Mouse (Mus musculus): ENCODE measurements at regions not wholly inside any gene's neighbourhood (a gene's known extent, or its start where the extent isn't known, plus 50 kb on each side); places are given as distances from the start of the nearest gene placed in this dataset.

DNA sequence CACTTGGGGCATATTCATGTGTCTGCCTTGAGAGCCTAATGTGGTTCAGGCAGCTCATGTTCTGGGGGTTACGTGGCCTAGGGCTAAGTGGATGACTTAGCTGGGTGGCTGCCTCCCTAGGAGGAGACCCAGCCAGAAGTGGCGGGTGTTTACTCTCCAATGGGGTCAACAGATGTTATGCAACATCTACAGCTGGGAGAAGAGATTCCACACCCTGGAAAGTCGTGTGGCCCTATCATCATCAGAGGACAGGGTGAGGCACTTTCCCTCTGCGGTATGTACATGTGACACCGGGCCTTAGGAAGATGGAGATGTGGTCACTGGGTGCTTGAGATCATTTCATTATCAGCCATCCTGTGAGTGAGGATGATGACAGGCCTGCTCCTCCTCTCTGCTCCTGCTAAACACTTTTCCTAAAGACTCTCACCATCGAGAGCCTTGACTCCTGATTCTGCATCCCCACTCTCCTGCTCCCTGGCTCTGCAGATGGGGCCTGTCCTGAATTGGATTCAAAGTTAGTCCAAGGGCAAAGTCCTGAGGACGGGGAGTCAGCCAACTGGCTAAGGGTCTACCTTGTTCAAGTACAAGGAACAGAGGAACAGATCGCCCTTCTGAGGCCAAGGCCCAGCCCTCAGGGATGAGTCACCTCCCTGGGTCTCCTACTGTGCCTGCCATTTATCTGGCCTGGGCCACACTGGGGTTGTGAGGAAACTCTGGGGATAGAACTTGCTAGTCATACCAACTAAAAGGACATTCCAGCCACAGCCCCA, 99.8 kb upstream of the Cops8 start:
- H3K27me3 ChIP-seq: no peaks in the 10 kb centered on the region
- H3K27ac ChIP-seq: no peak overlapping the region
- H3K4me3 ChIP-seq (replicated peaks): no peak overlapping the region
- WGBS: 85% methylated on average over 8 of the region's 8 CpGs
- H3K4me2 ChIP-seq: no peak overlapping the region
- no peak overlapping the region for H3K9ac ChIP-seq
- peaks cover 7% of the 10 kb centered on the region for H3K4me1 ChIP-seq
- H3K9me3 ChIP-seq (replicated peaks): peaks cover 6% of the 10 kb centered on the region; the same call in 1 of the 2 replicates
- no peak for ATAC-seq (replicated peaks; ENCODE audit: low FRiP score)
- no peaks in the 10 kb centered on the region for H3K36me3 ChIP-seq

DNA sequence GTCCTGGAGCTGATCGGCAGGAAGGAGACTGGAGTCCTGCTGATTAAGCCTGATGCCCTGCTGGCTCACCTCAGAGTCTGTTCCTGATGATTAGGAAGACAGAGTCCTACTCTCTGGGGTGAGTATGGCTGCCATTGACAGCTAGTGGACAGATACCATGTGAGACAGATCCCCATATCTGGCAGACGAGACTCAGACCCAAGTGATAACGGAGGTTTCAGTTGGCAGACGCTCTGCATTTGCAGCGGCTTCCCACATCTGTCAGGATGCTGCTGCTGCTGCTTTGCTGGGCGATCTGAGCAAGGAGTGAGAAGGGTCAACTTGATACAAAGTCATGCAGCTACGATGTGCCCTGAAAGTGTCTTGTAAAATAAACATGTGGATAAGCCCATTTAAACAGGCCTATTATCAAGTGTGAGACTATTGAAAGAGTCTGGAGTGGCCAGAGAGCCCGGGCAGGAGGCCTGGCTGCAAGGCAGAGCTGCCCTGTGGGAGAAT, 98.1 kb upstream of the Cops8 start:
- Histone ChIP-seq H3K9ac (no peak overlapping the region), H3K9me3 (replicated peaks) (0 out of 2 replicates have a peak, but pooled peaks cover 2% of the 10 kb centered on the region), H3K4me1 (peaks cover 7% of the 10 kb centered on the region), H3K36me3 (no peaks in the 10 kb centered on the region), H3K4me3 (replicated peaks) (no peak overlapping the region), H3K4me2 (no peak overlapping the region), H3K27me3 (no peaks in the 10 kb centered on the region), H3K27ac (no peak overlapping the region)
- WGBS: 31% methylated on average over 8 of the region's 8 CpGs
- no peak for ATAC-seq (replicated peaks; ENCODE audit: low FRiP score)

DNA sequence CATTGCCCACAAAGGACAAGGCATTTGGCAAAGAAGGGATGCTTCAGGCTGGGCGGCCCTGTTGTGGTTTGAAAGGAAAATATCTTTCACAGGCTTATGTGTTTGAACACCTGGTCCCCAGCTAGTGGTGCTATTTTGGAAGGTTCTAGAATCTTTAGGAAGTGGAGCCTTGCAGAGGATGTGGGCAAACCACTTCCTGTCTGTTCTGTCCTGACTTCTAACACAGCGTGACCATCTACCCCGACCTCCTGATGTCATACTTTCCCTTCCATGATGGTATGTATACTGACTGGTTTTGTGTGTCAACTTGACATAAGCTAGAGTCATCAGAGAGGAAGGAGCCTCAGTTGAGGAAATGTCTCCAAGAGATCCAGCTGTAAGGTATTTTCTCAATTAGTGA, 97.2 kb upstream of the Cops8 start:
- no peak overlapping the region for H3K27ac ChIP-seq
- no peak overlapping the region for H3K4me3 ChIP-seq (replicated peaks)
- no peak for ATAC-seq (replicated peaks; ENCODE audit: low FRiP score)
- H3K9me3 ChIP-seq (replicated peaks): no peaks in the 10 kb centered on the region
- H3K9ac ChIP-seq: no peak overlapping the region
- H3K36me3 ChIP-seq: no peaks in the 10 kb centered on the region
- no peaks in the 10 kb centered on the region for H3K27me3 ChIP-seq
- peaks cover 7% of the 10 kb centered on the region for H3K4me1 ChIP-seq
- no peak overlapping the region for H3K4me2 ChIP-seq
- 79% methylated on average over 3 of the region's 3 CpGs for WGBS

DNA sequence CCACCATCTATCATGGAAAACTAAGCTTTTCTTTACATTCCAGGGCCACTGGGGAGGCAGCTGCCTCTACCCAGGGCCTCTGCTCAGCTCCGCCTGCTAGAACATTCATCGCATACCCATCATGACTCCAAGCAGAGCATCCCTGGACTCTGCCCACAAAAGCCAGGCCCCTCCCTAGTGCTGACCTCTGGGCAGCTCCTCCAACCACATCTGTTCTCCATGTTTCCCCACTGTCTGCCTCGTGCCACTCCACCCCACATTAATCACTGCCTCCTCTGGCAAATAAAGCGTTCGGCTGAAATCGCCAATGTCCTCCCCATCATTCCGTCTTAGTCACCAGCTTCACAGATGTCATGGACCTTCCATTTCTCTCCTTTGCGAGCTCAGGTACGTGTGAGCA, 96.2 kb upstream of the Cops8 start:
- peak; percentile 71 for ATAC-seq (replicated peaks; ENCODE audit: low FRiP score)
- 38% methylated on average over 9 of the region's 9 CpGs for WGBS
- no peaks in the 10 kb centered on the region for H3K9me3 ChIP-seq (replicated peaks)
- no peaks in the 10 kb centered on the region for H3K27me3 ChIP-seq
- H3K4me3 ChIP-seq (replicated peaks): no peak overlapping the region
- H3K4me1 ChIP-seq: peaks cover 7% of the 10 kb centered on the region
- no peak overlapping the region for H3K9ac ChIP-seq
- no peak overlapping the region for H3K27ac ChIP-seq
- H3K4me2 ChIP-seq: no peak overlapping the region
- H3K36me3 ChIP-seq: no peaks in the 10 kb centered on the region

DNA sequence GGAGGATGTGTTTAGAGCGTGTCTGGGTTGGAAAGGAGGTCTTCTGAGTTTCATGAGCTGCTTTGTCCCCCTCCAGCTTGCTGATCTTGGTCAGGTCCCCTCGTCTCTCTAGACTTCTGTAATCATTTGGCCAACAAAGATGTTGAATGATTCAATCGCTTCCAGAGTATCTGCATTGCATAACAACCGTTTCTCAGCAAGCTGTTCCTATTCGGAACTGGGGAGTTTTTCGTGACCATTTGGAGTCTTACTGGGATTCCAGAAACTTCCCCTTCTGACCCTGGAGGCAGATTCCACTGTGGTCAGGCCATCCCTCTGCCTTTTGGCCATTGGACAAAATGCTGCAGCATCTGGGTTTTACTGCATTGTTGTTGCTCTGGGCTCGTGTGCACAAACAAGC, 93.4 kb upstream of the Cops8 start:
- Histone ChIP-seq H3K27ac (no peak overlapping the region), H3K4me3 (replicated peaks) (no peak overlapping the region), H3K9ac (no peak overlapping the region), H3K4me2 (no peak overlapping the region), H3K9me3 (replicated peaks) (no peaks in the 10 kb centered on the region), H3K27me3 (no peaks in the 10 kb centered on the region), H3K4me1 (peaks cover 11% of the 10 kb centered on the region), H3K36me3 (no peaks in the 10 kb centered on the region)
- WGBS: 81% methylated on average over 7 of the region's 7 CpGs
- ATAC-seq (replicated peaks; ENCODE audit: low FRiP score): no peak

DNA sequence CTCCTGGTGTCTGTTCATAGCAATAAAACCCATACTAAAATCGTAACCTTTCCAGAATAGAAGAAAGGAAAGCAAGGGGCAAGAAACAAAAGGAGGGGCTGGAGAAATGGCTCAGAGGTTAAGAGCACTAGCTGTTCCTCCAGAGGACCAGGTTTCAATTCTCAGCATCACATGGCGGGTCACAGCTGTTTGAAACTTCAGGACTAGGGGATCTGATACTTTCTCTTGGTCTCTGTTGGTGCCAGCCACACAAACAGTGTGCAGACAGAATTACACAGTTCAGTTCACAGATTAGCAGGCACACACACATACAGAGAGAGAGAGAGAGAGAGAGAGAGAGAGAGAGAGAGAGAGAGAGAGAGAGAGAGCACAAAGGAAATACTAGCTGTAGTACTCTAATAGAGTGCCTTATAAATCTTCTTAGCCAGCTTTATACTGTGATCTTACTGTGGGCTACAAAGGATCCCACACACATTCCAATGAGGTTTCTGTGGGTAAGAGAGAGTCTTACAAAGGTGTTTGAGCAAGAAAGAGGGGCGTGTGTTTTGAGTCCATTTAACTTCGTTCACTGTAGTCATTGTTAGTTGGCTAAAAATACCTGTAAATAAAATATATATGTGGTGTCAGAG, 89.2 kb upstream of the Cops8 start:
- Histone ChIP-seq H3K9ac (no peak overlapping the region), H3K36me3 (no peaks in the 10 kb centered on the region), H3K4me2 (no peak overlapping the region), H3K27me3 (no peaks in the 10 kb centered on the region), H3K4me1 (peaks cover 18% of the 10 kb centered on the region), H3K4me3 (replicated peaks) (no peak overlapping the region), H3K27ac (peak overlapping the region; percentile 41; the same call in 1 of the 2 replicates), H3K9me3 (replicated peaks) (no peaks in the 10 kb centered on the region)
- ATAC-seq (replicated peaks; ENCODE audit: low FRiP score): no peak
- 44% methylated on average over 4 of the region's 4 CpGs for WGBS

DNA sequence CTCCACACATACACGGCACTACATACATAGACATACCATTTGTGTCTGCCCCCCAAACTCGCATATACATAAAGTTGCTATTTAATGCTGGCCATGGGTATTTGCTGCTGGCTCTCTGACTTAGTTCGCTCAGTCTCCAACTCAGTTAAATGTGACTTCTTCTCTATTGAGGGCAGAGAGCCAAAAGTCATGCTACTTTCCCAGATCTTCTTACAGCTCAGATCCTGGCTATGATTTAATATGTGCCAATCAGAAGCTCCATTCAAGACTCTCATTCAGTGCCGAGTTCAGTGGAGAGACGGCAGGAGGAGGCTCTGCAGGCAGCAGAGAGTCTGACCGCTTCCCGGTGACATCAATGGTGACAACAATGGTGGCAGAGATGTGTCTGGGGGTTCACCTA, 88.6 kb upstream of the Cops8 start:
- Histone ChIP-seq H3K4me1 (peaks cover 24% of the 10 kb centered on the region), H3K4me3 (replicated peaks) (no peak overlapping the region), H3K9me3 (replicated peaks) (no peaks in the 10 kb centered on the region), H3K27me3 (no peaks in the 10 kb centered on the region), H3K27ac (0 out of 2 replicates have a peak overlapping the region, but pooled peaks have one; percentile 32), H3K9ac (no peak overlapping the region), H3K36me3 (no peaks in the 10 kb centered on the region), H3K4me2 (no peak overlapping the region)
- WGBS: 85% methylated on average over 7 of the region's 7 CpGs
- no peak for ATAC-seq (replicated peaks; ENCODE audit: low FRiP score)

DNA sequence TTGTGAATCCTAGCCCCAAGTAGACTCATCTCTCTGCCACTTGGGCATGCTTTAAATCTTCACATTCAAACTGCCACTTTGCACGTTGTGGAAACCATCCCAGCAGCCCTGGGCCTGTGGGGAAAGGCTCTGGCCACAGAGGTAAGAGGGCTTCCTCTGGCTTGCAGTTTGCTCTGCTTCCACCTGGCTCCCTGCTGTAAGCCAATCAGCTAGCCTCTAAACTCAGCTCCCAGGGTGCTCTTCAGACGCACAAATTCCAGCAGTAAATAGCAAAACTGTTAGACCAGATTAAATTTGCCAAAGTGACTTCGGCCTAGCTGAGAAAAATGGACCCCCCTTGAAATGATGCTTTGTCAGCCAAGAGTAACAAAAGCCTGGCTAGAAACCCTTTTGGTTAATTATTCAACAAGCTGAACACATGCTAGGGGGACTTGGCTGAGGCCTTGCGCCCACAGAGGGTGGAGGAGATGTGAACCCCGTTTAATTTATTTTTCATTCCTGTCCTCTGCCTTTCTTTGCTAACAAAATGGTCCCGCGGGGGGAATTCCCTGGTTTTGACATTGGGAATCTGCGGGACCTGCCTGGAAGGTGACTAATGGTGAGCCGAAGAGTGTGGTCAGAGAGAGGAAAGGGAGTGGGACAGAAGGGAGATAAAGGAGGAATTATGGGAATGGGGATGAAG, 84.1 kb upstream of the Cops8 start:
- Histone ChIP-seq H3K9me3 (replicated peaks) (no peaks in the 10 kb centered on the region), H3K4me2 (no peak overlapping the region), H3K4me3 (replicated peaks) (no peak overlapping the region), H3K27me3 (no peaks in the 10 kb centered on the region), H3K9ac (no peak overlapping the region), H3K36me3 (no peaks in the 10 kb centered on the region), H3K27ac (peak overlapping the region; percentile 72), H3K4me1 (peaks cover 31% of the 10 kb centered on the region)
- peak; percentile 67 for ATAC-seq (replicated peaks; ENCODE audit: low FRiP score)
- 47% methylated on average over 9 of the region's 9 CpGs for WGBS

DNA sequence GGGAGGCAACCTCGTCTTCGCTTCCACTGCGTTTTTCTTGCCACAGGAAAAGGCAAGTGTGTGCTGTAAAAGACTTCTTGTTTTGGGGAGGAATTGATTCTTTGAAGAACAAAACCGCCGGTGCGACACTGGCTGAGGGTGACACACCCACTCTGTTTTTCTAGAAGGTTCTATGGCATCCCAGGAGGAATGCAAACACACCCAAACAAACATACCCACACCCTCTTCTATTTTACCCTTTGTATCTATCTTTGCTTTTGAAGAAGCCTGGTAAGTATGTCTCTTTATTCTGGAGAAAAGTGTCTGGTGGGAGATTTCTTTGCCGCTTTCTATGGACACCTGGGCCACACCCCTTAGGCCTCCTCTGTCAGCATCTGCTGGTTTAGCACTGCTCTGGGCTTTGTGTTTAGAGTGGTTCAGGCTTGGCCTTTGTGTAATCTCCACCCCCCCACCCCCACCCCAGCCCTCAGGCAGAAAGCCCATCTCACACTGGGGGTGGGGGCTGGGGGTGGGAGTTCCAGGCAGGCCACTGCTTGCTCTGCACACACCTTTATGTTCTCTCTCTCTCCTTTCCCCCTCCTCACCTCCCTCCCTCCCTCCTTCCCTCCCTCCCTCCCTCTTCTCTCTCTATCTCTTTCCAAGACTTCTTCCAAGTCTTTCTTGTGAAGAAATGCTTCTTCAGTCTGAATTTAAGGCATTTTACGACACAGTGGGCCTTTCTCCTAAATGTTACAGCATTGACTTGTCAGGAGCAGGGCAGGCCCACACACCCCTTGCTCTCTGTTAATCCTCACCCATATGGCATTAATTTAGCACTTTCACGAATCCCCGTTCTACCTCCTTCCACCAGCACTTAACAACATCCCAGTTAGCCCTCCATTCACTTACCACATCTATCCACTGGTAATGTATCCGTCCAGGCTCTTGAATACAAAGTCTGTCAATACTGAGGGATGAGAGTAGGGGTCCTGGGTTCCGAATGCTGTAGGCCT, 83.2 kb upstream of the Cops8 start:
- no peak overlapping the region for H3K4me3 ChIP-seq (replicated peaks)

DNA sequence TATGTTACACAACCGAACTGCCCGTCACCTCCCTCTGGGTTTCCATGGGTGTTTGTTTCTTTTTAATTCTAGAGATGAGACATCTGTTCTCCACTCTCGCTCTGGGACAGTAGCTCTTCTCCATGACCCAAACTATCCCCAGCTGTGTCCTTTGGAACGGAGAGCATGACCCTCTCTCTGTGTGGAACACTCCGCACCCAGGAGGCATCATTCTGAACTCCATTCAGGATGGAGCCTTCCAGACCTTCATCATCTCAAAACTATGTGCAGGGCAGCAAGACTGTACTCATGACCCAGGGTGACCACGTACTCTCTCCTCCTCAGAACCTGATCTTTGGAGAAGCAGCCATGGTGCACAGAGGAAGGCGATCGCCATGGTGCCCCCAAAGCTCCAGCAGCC, 80.5 kb upstream of the Cops8 start:
- WGBS: 75% methylated on average over 8 of the region's 8 CpGs

More for the DNA sequence above, 83.2 kb upstream of the Cops8 start:
- H3K4me2 ChIP-seq: no peak overlapping the region
- WGBS: 65% methylated on average over 12 of the region's 12 CpGs
- no peaks in the 10 kb centered on the region for H3K36me3 ChIP-seq
- peaks cover 31% of the 10 kb centered on the region for H3K4me1 ChIP-seq
- no peak overlapping the region for H3K9ac ChIP-seq
- H3K27ac ChIP-seq: peak overlapping the region; percentile 72
- ATAC-seq (replicated peaks; ENCODE audit: low FRiP score): no peak
- H3K9me3 ChIP-seq (replicated peaks): no peaks in the 10 kb centered on the region
- no peaks in the 10 kb centered on the region for H3K27me3 ChIP-seq

DNA sequence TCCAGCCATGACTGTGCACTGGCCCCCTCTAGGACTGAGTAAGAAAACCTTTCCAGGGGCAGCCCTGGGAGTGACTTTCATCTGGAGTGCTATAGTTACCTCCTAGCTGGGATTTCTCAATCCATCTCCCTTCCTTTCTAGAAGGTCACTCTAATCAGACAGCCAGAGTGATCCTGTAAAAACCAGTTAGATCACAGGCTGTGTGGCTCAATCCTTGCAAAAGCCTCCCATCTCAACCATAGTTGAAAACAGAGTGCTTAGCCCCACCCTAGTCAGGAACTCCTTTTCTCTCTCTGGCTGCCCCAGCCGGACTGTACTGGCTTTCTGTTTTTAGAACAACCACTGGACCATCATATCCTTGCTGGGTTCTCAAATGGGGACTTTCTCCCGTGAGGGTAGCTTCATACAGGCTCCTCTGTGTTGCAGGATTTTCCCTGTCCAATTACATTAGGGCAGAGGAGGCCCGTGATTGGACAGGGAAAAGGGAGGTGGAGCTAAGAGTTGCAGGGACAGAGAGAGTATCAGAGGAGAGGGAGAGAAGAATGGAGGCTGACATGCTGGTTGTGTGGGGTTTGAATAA, 78.0 kb upstream of the Cops8 start:
- no peak overlapping the region for H3K9ac ChIP-seq
- no peak overlapping the region for H3K4me2 ChIP-seq
- H3K27ac ChIP-seq: no peak overlapping the region
- H3K36me3 ChIP-seq: no peaks in the 10 kb centered on the region
- H3K9me3 ChIP-seq (replicated peaks): no peaks in the 10 kb centered on the region
- WGBS: 34% methylated on average over 3 of the region's 3 CpGs
- peaks cover 10% of the 10 kb centered on the region; the same call in 1 of the 2 replicates for H3K4me1 ChIP-seq
- no peak overlapping the region for H3K4me3 ChIP-seq (replicated peaks)
- H3K27me3 ChIP-seq: no peaks in the 10 kb centered on the region
- no peak for ATAC-seq (replicated peaks; ENCODE audit: low FRiP score)

More for the DNA sequence above, 80.5 kb upstream of the Cops8 start:
- H3K4me1 ChIP-seq: peaks cover 25% of the 10 kb centered on the region
- no peak overlapping the region for H3K27ac ChIP-seq
- H3K27me3 ChIP-seq: no peaks in the 10 kb centered on the region
- no peak for ATAC-seq (replicated peaks; ENCODE audit: low FRiP score)
- H3K9me3 ChIP-seq (replicated peaks): no peaks in the 10 kb centered on the region
- no peaks in the 10 kb centered on the region for H3K36me3 ChIP-seq
- no peak overlapping the region for H3K4me3 ChIP-seq (replicated peaks)
- H3K4me2 ChIP-seq: no peak overlapping the region
- no peak overlapping the region for H3K9ac ChIP-seq

All from kidney, embryonic 15.5 days (tissue).